Mouse (Mus musculus): ENCODE measurements around the gene Sele.

The Sele gene

DNA sequence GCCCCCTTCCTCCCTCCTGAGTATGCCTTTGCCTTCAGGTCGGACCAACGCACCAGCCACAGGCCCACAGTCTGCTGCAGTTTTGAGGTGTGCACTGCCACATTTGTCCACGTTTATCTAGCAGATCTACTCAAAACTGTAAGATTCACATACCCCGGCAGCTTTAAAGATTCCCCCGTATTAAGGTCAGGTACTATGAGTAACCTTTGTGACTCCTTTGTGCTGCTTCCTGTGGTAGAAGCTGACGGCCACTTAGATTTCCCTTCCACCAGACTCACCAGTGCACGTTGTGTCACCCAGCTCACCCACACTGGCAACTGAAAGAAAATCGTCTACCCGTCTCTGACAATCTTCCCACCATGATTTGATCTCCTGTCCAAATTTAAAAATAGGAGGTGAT is 25.1 kb downstream of the Sele start:
- no peak for DNase-seq

DNA sequence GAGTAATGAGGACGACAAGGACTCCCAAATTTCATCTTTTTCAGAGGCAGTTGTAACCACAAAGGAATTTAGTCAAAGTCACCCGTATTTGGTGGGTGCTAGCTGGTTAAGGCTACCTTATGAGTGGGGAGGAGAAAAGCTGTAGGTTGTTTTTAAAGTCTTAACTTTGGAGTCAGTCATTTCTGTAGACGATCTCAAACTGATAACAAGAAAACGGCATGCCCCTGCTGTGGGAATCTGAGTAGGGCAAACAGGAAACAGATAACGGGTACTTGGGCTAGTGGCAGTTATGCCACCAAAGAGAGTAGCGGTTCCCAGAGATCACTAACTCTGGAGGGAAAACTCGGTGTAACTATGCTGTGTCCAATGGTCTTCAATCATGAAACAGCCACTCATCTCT is 25.8 kb downstream of the Sele start:
- no peak for DNase-seq

DNA sequence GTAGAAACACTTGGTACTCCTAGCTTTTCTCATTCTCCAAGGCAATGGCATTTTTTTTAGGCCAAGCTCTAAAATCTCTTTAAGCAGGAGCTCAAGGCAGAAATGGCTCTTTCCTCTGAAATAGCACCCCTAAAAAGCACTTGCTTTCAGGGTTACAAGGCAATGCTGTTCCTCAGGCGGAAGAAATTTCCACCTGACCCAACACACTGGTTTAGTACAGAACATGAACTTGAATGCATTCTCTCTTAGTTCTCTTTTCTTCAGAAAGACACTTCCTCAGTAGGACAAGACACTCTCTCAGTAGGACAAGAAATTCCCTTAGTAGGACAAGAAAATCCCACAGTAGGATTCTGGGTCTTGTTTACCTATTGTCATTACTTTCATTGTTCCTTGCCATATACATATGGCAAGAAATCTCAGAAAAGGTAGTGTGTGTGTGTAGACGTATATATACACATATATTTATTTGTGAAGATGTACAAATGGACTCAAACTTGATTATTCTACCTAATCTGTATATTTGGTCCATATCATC is 26.6 kb downstream of the Sele start:
- DNase-seq: no peak

DNA sequence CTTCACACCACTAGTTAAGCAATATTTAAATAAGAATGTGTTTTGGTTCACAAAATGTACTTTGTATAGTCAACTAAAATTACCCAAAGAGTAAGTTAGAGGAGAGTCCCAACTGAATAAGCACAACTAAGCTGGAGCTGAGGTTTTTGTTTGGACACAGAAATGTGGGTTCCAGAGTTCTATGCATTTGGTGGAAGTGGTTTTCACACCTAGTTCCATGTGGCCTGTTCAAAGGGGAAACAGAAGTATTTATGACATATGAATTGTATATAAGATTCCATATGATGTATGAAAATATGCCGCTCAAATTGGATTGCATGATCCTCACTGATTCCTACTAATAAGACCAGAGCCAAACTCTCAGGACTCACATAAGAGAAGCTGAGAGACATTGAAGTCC is 27.4 kb downstream of the Sele start:
- DNase-seq: no peak

DNA sequence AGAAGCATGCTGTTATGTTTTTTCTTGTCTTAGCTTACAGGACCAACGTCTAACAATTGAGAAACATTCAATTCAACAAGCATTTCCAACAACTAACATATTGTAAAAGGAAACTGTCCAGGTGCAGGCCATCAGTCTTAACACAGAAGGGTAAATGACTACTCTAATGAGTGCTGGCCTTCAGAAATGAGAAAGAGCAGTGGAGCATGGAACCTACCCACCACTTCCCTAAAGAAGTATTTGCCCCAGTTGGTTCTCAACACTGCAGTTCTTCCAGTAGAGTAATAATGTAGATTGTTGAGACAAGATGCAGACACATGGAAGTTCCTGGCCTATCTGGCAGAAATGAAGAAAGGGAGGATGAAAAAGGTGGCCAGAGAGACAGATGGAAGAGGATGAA is 28.4 kb downstream of the Sele start:
- no peak for DNase-seq

DNA sequence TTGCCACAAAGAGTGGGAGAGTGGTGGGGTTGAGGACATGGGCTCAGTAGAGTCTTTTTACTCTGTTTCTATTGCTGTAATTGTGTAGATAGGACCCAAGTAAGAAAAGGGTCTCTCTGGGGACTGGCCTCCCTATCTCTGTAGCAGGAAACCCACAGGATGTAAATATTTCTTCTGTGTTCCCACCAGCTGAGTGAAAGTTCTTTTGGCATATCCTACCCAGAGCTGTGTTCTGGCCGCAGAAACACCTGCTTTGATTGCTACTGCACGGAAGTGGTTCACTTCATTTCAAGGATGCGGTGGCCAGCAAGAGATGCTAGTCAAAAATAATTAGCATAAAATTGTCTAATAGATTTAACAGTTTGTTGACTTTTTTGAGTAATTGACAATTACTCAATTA is 29.0 kb downstream of the Sele start:
- DNase-seq: peak in 1 of 2 experiments; percentile 55

DNA sequence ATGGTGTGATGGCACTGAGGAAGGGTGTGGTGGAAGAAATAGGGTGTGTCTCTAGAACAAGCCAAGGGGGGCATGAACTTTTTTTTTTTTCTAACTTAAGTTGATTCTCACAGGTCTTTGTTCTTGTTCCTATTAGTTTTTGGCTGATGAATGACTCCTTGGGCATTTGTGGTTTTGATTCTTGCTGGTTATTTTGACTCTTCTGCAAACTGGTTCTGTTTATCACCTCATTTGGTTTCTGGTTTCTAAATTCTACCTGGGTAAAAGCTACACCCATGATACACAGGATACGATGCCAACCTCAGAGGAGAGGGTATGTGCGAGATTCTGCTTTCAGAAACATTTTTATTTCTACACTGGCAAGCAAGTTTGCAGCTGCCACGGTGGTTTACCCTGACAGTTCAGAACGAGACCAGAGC is 30.3 kb downstream of the Sele start:
- peak in 1 of 2 experiments; percentile 42 for DNase-seq

DNA sequence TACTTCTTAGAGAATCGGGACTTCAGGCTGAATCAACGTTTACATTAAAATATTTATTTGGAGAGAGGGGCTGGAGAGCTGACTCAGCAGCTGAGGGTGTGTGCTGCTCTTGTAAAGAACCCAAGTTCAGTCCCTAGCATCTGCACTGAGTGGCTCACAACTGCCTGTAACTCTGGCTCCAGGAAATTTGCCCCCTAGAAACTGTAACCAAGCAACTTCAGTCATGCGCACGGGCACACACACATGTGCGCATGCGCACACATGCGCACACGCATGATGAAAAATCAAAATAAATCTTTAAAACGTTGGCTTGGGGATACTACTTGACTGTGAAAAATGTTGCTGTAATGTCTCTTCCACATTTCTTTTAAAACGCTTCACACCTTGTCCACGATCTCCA is 31.1 kb downstream of the Sele start:
- DNase-seq: no peak

DNA sequence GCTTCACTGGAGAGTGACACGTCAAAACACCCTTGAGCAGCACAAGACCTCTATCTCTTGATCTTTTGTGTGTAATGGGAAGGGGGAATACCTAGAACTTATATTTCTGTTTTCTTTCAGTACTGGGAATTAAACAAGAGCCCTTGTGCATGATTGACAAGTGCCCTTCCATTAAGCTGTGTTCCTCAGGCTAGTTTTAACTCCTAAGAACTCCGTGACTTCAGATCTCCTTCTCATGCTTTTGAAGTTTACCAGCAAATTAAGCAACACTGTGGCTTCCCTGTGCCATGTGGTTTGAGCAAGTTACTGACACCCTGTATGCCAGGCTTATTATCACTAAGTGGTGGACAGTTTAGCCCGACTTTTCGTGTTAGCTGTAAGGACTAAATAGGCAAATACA is 35.0 kb downstream of the Sele start:
- no peak for DNase-seq

DNA sequence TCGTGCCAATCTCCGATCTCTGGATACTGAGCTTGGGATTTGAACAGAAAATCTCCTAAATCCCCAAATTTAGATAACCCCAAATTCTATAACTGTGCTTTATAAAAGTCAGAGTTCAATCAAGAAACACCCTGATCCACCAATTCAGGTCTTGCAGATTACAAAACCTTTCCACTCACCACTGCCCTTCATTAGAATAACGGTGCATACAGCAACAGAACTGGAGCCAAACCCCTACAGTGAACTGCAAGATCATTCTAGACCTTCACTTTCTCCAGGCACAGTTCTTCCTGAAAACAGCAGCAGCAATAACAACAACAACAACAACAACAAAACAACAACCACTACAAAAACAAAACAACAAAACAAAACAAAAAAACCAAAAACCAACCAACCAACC is 38.8 kb downstream of the Sele start:
- no peak for DNase-seq

DNA sequence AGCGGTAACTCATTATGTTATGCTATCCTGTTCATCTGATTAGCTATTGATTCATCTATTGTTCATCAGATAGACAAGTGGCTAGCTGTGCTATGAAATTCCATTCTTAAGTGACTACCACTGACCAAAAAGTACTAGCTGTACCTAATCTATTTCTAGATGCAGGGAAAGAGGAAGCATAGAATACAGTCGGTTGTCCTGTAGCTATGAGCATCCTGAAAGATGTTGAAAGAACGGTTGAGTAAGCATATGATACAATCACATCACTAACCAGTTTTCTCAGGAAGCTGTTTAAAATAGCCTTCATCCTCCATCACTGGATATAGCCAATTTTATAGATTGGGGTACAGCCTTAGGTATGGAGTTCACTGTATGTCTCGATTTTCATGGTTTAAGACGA is 39.8 kb downstream of the Sele start:
- no peak for DNase-seq

DNA sequence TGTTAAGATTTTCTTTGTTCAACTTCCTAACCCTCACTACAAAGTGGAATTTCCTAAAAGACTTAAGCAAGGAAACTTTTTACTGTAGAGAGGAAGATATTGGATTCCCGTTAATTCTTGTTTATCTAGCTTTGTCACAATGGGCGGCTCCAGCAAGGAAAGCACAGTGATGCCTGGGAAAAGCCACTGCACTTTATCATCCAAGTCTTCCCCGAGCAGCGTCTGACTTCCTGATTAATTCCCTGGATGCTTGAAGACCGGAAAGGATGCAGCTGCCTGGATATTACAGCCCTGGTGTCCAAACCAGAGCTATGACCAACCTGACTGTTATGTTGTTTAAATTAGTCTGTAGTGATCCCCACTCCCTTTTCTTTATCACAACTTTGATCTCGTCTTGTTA is 48.7 kb downstream of the Sele start:
- no peak for DNase-seq

DNA sequence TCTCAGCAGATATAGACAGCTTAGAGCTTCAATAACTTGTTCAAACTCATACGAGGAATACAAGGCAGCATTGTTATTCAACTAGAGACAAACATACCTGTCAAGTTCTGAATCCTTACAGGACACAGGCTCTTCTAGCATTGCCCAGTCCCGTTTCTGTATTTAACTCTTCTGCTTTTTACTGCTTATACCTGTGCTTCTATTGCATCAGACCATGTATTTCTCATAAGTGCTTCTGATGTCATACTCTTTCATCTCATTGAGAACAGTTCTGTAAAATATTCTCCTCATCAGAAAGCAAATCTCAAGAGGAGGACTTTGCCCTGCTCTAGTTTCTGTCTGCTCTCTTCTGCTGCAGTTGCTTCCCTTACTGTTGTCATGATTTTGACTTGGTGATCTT is 49.9 kb downstream of the Sele start:
- no peak for DNase-seq

DNA sequence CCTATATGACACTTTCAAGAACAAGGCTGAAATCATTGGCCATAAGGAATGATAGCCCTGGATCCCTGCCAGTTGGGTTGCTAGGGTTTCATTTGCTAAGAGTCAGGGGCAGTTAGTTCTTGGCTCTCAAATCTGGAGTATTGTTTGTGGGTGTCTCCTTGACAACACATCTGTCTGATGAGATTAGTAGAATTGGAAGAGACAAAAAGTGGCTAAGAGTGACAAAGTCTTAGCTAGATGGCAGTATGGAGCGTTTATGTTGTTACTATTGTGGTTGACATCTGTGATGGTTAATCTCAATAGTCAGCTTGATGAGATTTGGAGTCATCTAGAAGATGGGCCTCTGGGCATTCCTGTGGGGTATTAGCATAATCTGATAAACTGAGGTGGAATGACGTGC is 50.3 kb downstream of the Sele start:
- no peak for DNase-seq

All from thymus, postnatal 36 days (tissue).